Comparison of ENCODE assay signal across 12 mouse cellular contexts in genomic region chr12:40838940-40839339, GRCm38 (mm10).
DNase-seq lines count a peak whose midpoint lies in the region; ATAC-seq and TF ChIP-seq lines count a peak whose summit lies in the region.
"Had no signal": no experiment of that assay in that cellular context is flagged by ENCODE, and none has a peak within 500 bp of the region (broad histone marks: within the 10 kb centered on the region; RNA-seq: fewer than 3 reads in every experiment).

No protein-coding gene starts in this region.

- no peaks in the 10 kb centered on the region for H3K27me3 ChIP-seq in hindbrain, embryonic 16.5 days (replicated peaks; ENCODE audit: control insufficient read depth, insufficient read depth, low read length)
- H3K27me3 ChIP-seq: stomach, embryonic 15.5 days had no signal

- peak; percentile 37 to 46 for DNase-seq in heart, adult 18-20 months
- DNase-seq in heart, postnatal 25 days (ENCODE audit: low spot score): no peak
- peak; percentile 81 for DNase-seq in left cerebral cortex, postnatal 4 days
- DNase-seq in left cerebral cortex, adult 9 months (ENCODE audit: low spot score in 2 of 2): no peak
- peak; percentile 79 for DNase-seq in brain, embryonic 14.5 days (ENCODE audit: low read depth)
- DNase-seq in yolk sac, embryonic 10.5 days (ENCODE audit: low spot score): no peak
- DNase-seq in embryo, embryonic 9.5 days (ENCODE audit: extremely low spot score): no peak
- DNase-seq: right cerebral cortex, adult 18-20 months had no signal

- no peak overlapping the region for H3K4me3 ChIP-seq in hindbrain, embryonic 16.5 days (ENCODE audit: low read length)
- H3K4me3 ChIP-seq: myocyte; stomach, embryonic 15.5 days had no signal

- TF ChIP-seq CTCF in brain, embryonic 14.5 days (IDR thresholded peaks at IDR 0.05; ENCODE audit: borderline replicate concordance, extremely low read depth, insufficient read depth, insufficient read length): no peak

- no peak overlapping the region; the same call in 1 of the 2 replicates for H3K27ac ChIP-seq in hindbrain, embryonic 16.5 days (ENCODE audit: low read depth, low read length)
- H3K27ac ChIP-seq: liver, embryonic 14.5 days; stomach, embryonic 15.5 days had no signal

- peaks cover 15% of the 10 kb centered on the region for H3K4me1 ChIP-seq in hindbrain, embryonic 16.5 days (ENCODE audit: control insufficient read depth, insufficient read depth, low read depth, low read length)

- no peaks in the 10 kb centered on the region for H3K9me3 ChIP-seq in hindbrain, embryonic 16.5 days (ENCODE audit: control insufficient read depth, low read length)
- H3K9me3 ChIP-seq: stomach, embryonic 15.5 days had no signal

- peaks cover 9% of the 10 kb centered on the region for H3K36me3 ChIP-seq in hindbrain, embryonic 16.5 days (ENCODE audit: control insufficient read depth, insufficient read depth, low read length)
- H3K36me3 ChIP-seq: stomach, embryonic 15.5 days had no signal

- no peak overlapping the region for H3K4me2 ChIP-seq in hindbrain, embryonic 16.5 days (ENCODE audit: low read length)
- H3K4me2 ChIP-seq: stomach, embryonic 15.5 days had no signal

- 0 out of 2 replicates have a peak, but pooled peaks have one; percentile 18 for ATAC-seq in hindbrain, embryonic 16.5 days

- intact Hi-C loops in heart, postnatal 25 days (cut with DNase I): loop anchor here (2.0 kb wide), 1 partner anchor 258 kb away; no protein-coding TSS in a partner anchor
- intact Hi-C loops in left cerebral cortex, postnatal 4 days (cut with DNase I): loop anchor here (2.0 kb wide), 1 partner anchor 644 kb away; no protein-coding TSS in a partner anchor

- no peak for TF ChIP-seq POLR2A in brain, embryonic 14.5 days (IDR thresholded peaks at IDR 0.05; ENCODE audit: borderline replicate concordance, extremely low read depth, insufficient read depth, insufficient read length, poor library complexity, severe bottlenecking)

- H3K9ac ChIP-seq in hindbrain, embryonic 16.5 days (ENCODE audit: low read depth, low read length): no peak overlapping the region
- H3K9ac ChIP-seq: liver, embryonic 14.5 days; stomach, embryonic 15.5 days had no signal

- 67% methylated on average over 5 of the region's 5 CpGs for WGBS in hindbrain, embryonic 16.5 days

Comparison
In these comparisons a context has a peak if more than half of its experiments do, and no peak if none do; other contexts are left out.
1. DNase-seq: peak in heart, adult 18-20 months (2 of 2), left cerebral cortex, postnatal 4 days (single experiment) and brain, embryonic 14.5 days (single experiment); none in heart, postnatal 25 days (single experiment), left cerebral cortex, adult 9 months (0 of 2), yolk sac, embryonic 10.5 days (single experiment) and embryo, embryonic 9.5 days (single experiment).